9 mouse cellular contexts compared by ENCODE assay signal in the genomic region with DNA sequence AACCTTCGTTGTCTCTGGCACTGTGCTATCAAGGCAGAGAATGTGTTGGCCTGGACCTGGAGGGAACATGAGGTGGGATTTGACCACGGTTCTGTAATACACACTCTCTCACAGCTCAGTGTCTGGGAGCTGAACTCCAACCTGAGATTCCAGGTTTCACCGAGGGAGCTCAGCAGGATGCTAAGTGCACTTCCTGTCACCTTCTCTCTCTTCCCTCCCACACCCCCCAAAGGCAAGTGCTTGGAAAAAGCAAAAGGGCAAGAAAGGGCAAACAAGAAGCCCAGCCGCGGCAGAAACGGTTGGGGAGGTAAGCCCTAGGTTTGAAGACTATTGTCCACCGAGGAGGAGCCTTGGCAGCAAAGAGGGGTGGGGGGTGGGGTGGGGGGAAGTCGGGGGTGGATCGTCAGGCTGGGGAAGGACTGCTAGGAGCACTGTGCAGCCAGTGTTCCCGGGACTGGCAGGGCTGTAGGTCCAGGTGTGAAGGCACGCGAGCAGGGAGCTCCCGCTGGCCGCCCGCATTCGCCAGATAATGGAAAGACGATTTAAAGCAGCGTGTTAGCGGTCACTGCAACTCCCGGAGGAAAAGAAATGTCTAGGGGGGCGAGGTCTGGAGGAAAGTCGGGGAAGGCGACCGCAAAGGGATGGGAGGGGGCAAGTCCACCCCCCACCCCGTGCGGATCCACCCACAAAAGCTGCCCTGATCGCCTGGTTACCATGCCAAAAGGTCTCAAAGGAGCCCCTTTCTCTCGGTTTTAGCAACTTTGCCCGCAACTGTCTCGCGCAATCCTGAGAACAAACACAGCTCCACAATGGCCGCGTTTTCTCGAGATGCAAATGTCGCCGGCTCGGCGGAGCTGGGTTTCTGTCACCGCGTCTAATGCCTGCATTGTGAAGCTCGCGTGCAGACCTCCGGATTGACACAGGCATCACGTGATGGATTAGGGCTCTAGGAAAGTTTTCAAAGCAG. TPM values are rescaled to one million over a fixed set of nuclear protein-coding genes. Genes with fewer than 3 reads are reported as not detected.
DNase-seq lines count a peak whose midpoint lies in the region; ATAC-seq and TF ChIP-seq lines count a peak whose summit lies in the region.
"Had no signal": no experiment of that assay in that cellular context is flagged by ENCODE, and none has a peak within 500 bp of the region (broad histone marks: within the 10 kb centered on the region; RNA-seq: fewer than 3 reads in every experiment).

No protein-coding gene starts in this region.

- in situ Hi-C loops in ES-E14 (cut with MboI; ENCODE audit: low sequenced_read_pairs in 2 of 2, unreplicated experiment in 2 of 2), result no loop called here

- peak; percentile 69 for DNase-seq in heart, adult 11 months
- DNase-seq in heart, adult 2 months, result no peak
- no peak for DNase-seq in ES-E14 (ENCODE audit: low read depth, low spot score)
- DNase-seq in forelimb bud, embryonic 11.5 days (ENCODE audit: low read depth, low spot score), result peak; percentile 14
- no peak for DNase-seq in liver, embryonic 13.5 days
- DNase-seq in spleen, postnatal 4 days (ENCODE audit: low spot score in 2 of 2), result no peak
- no peak for DNase-seq in lung, postnatal 10 days
- DNase-seq in lung, adult 2 months, result no peak

- no peak overlapping the region for H3K4me3 ChIP-seq in heart, adult 2 months
- H3K4me3 ChIP-seq in ES-E14 (ENCODE audit: insufficient read depth in 1 of 2, low read depth in 1 of 2, low read length in 2 of 2, poor library complexity in 1 of 2, severe bottlenecking in 1 of 2), result peak overlapping the region; percentile 49 to 58
- peak overlapping the region; percentile 16; the same call in 1 of the 2 replicates for H3K4me3 ChIP-seq in liver, embryonic 13.5 days (replicated peaks)
- H3K4me3 ChIP-seq in lung, adult 2 months (replicated peaks; ENCODE audit: extremely low read depth, low read depth, low read length), result no peak overlapping the region
- H3K4me3 ChIP-seq: erythroblast, embryonic 14.5 days had no signal

- no peak for TF ChIP-seq POLR2A in heart, adult 2 months (IDR thresholded peaks at IDR 0.05; ENCODE audit: insufficient read depth, low read depth, low read length)
- TF ChIP-seq POLR2A in lung, adult 2 months (IDR thresholded peaks at IDR 0.05; ENCODE audit: borderline replicate concordance, extremely low read depth, low read depth, low read length), result no peak

- no peak for ATAC-seq in liver, embryonic 13.5 days (ENCODE audit: low read depth)

- H3K79me2 ChIP-seq in heart, adult 2 months (replicated peaks; ENCODE audit: control insufficient read depth, insufficient read depth, low read length), result no peaks in the 10 kb centered on the region

- TF ChIP-seq CTCF in heart, adult 2 months (IDR thresholded peaks at IDR 0.05), result no peak
- TF ChIP-seq CTCF in lung, adult 2 months (IDR thresholded peaks at IDR 0.05; ENCODE audit: insufficient read depth, low read length), result no peak

- intact Hi-C loops in heart, adult 2 months (cut with DNase I), result loop anchor here (10.0 kb wide), 1 partner anchor 141 kb away; no protein-coding TSS in a partner anchor

- no peaks in the 10 kb centered on the region for H3K4me1 ChIP-seq in heart, adult 2 months (ENCODE audit: control insufficient read depth, insufficient read depth, low read length)
- H3K4me1 ChIP-seq in ES-E14 (ENCODE audit: control insufficient read depth in 2 of 2, insufficient read depth in 2 of 2, low read length in 2 of 2, poor library complexity in 1 of 2), result peaks cover 0 to 2% of the 10 kb centered on the region in 2 experiments; a peak in 2 of 4 replicates
- H3K4me1 ChIP-seq in liver, embryonic 13.5 days (replicated peaks), result peaks cover 9% of the 10 kb centered on the region
- no peaks in the 10 kb centered on the region for H3K4me1 ChIP-seq in lung, adult 2 months (ENCODE audit: control insufficient read depth, insufficient read depth, low read length)

- H3K9me3 ChIP-seq in ES-E14 (ENCODE audit: control insufficient read depth, insufficient read depth, low read depth, low read length), result no peaks in the 10 kb centered on the region
- no peaks in the 10 kb centered on the region for H3K9me3 ChIP-seq in liver, embryonic 13.5 days (replicated peaks)

- H3K4me2 ChIP-seq in liver, embryonic 13.5 days, result 0 out of 2 replicates have a peak overlapping the region, but pooled peaks have one; percentile 6

- H3K36me3 ChIP-seq in heart, adult 2 months (ENCODE audit: control insufficient read depth, insufficient read depth, low read length), result no peaks in the 10 kb centered on the region
- H3K36me3 ChIP-seq in ES-E14 (ENCODE audit: control insufficient read depth, insufficient read depth, low read length, poor library complexity, severe bottlenecking), result no peaks in the 10 kb centered on the region
- no peaks in the 10 kb centered on the region for H3K36me3 ChIP-seq in liver, embryonic 13.5 days

- H3K27me3 ChIP-seq in heart, adult 2 months (ENCODE audit: control insufficient read depth, insufficient read depth, low read length), result peaks cover 25% of the 10 kb centered on the region
- peaks cover 71% of the 10 kb centered on the region for H3K27me3 ChIP-seq in liver, embryonic 13.5 days

- H3K27ac ChIP-seq in heart, adult 2 months, result no peak overlapping the region
- H3K27ac ChIP-seq in ES-E14 (ENCODE audit: insufficient read depth, low read depth, low read length, poor library complexity, severe bottlenecking), result no peak overlapping the region
- no peak overlapping the region for H3K27ac ChIP-seq in liver, embryonic 13.5 days

- no peak for TF ChIP-seq EP300 in heart, adult 2 months (IDR thresholded peaks at IDR 0.05; ENCODE audit: insufficient read depth, low read depth, low read length)

- WGBS in heart, adult 2 months, result 2% methylated on average over 44 of the region's 44 CpGs
- WGBS in liver, embryonic 13.5 days (ENCODE audit: insufficient replicate concordance), result 2% methylated on average over 44 of the region's 44 CpGs
- WGBS in lung, adult 2 months, result 1% methylated on average over 44 of the region's 44 CpGs

- H3K9ac ChIP-seq in heart, adult 2 months (ENCODE audit: low read depth, low read length), result no peak overlapping the region
- no peak overlapping the region for H3K9ac ChIP-seq in ES-E14 (ENCODE audit: insufficient read depth, low read depth, low read length, poor library complexity, severe bottlenecking)
- H3K9ac ChIP-seq in liver, embryonic 13.5 days, result no peak overlapping the region

TF ChIP-seq in ES-E14, 5 proteins besides CTCF, POLR2A, EP300 and RAD21:
- TF ChIP-seq ZC3H11A (IDR thresholded peaks at IDR 0.05; ENCODE audit: borderline replicate concordance, low read depth, low read length), result no peak

RNA-seq across cellular contexts. Expression of a gene that starts 2.6 kb away (rescaled TPM):
- total RNA-seq in heart, adult 2 months (2021), result not detected
- polyA plus RNA-seq in heart, adult 2 months (2012; rRNA removed), result not detected in 2 replicates
- total RNA-seq in ES-E14 (2012; rRNA removed), result 0.94 and 2.4 TPM in 2 replicates
- 0.06 and 0.13 TPM in 2 replicates for polyA plus RNA-seq in liver, embryonic 13.5 days (2015; fragmentation: Nextera tagmentation; extraction: Ambion mirVana)
- polyA plus RNA-seq in lung, adult 2 months (2012; rRNA removed), result 0.08 TPM in 1 of 2 replicates, not detected in the other
- polyA plus RNA-seq: erythroblast, embryonic 14.5 days had no signal

Comparison
In these comparisons a context has a peak if more than half of its experiments do, and no peak if none do; other contexts are left out.
1. DNase-seq: peak in heart, adult 11 months (single experiment) and forelimb bud, embryonic 11.5 days (single experiment); none in heart, adult 2 months (0 of 2), ES-E14 (single experiment), liver, embryonic 13.5 days (single experiment), spleen, postnatal 4 days (0 of 2), lung, postnatal 10 days (single experiment) and lung, adult 2 months (single experiment).
2. H3K4me3 ChIP-seq: peak in ES-E14 (2 of 2) and liver, embryonic 13.5 days (single experiment); none in heart, adult 2 months (single experiment) and lung, adult 2 months (single experiment).